Mouse (Mus musculus) adrenal gland (tissue): Measurements from ENCODE around the gene Lck.

Source experiments
- intact Hi-C: fragments of 180-260 bp; cut with DNase I; formaldehyde crosslinking; loops from one replicate; pipeline ENCODE4 v1.15.1; 2025
- long read RNA-seq, 2 experiments: library from polyadenylated mRNA; unstranded; transcript quantifications; one replicate each; pipeline ENCODE4 v2.0.0; 2020; ENCODE audit warnings: borderline replicate concordance in 1 of 2; ENCODE audit not compliant: insufficient replicate concordance in 1 of 2

Lck gene
- long read RNA-seq, experiment 1, partial matches to known transcripts = 5 of 9 reads
- long read RNA-seq, experiment 1, other reads (novel, unspliced or antisense) = 2 of 9 reads
- long read RNA-seq, experiment 2, partial matches to known transcripts = 1 of 4 reads
- long read RNA-seq, experiment 2, other reads (novel, unspliced or antisense) = 3 of 4 reads

- intact Hi-C loops = no loop called here
Measured at GRCm38 (mm10) chr4:129573430-129573829, at the start of gene Lck. Gene Lck (minus strand): TSS chr4:129573641.

GRCm38 (mm10) chr4:129622803-129623535 lies 49.5 kb upstream of the Lck start:
- intact Hi-C loops = no loop called here

GRCm38 (mm10) chr4:129622120-129622802 lies 48.8 kb upstream of the Lck start:
- intact Hi-C loops = no loop called here

- intact Hi-C loops = no loop called here
Measured at GRCm38 (mm10) chr4:129621283-129621841, 47.9 kb upstream of the Lck start.

- intact Hi-C loops = no loop called here
Measured at GRCm38 (mm10) chr4:129620419-129621282, 47.2 kb upstream of the Lck start.

GRCm38 (mm10) chr4:129618786-129619691 lies 45.6 kb upstream of the Lck start, which contains the start of gene Iqcc:
Gene Iqcc (minus strand): TSS chr4:129619099.
- intact Hi-C loops = no loop called here

- intact Hi-C loops = no loop called here
Measured at GRCm38 (mm10) chr4:129618031-129618430, 44.6 kb upstream of the Lck start.

- intact Hi-C loops = no loop called here
Measured at GRCm38 (mm10) chr4:129617121-129617641, 43.7 kb upstream of the Lck start.

GRCm38 (mm10) chr4:129616631-129617030 lies 43.2 kb upstream of the Lck start:
- intact Hi-C loops = no loop called here

GRCm38 (mm10) chr4:129615801-129616290 lies 42.4 kb upstream of the Lck start:
- intact Hi-C loops = no loop called here

GRCm38 (mm10) chr4:129614093-129614492 lies 40.7 kb upstream of the Lck start, which contains the start of gene Dcdc2b:
Gene Dcdc2b (minus strand): TSS chr4:129614257.
- intact Hi-C loops = loop anchor here (5.0 kb wide), 1 partner anchor 37 kb away; the partner anchor contains the start of gene Fam167b

GRCm38 (mm10) chr4:129610472-129610871 lies 37.0 kb upstream of the Lck start:
- intact Hi-C loops = loop anchor here (5.0 kb wide), 1 partner anchor 33 kb away; the partner anchor contains the start of gene Fam167b

- intact Hi-C loops = loop anchor here (5.0 kb wide), 1 partner anchor 33 kb away; the partner anchor contains the start of gene Fam167b
Measured at GRCm38 (mm10) chr4:129610026-129610425, 36.6 kb upstream of the Lck start.

- intact Hi-C loops = loop anchor here (10.0 kb wide), 1 partner anchor 64 kb away; the partner anchor contains the start of gene Hdac1
Measured at GRCm38 (mm10) chr4:129609139-129609631, 35.7 kb upstream of the Lck start.

GRCm38 (mm10) chr4:129608426-129609025 lies 35.1 kb upstream of the Lck start:
- intact Hi-C loops = loop anchor here (10.0 kb wide), 1 partner anchor 64 kb away; the partner anchor contains the start of gene Hdac1

GRCm38 (mm10) chr4:129600233-129601158 lies 27.1 kb upstream of the Lck start, which contains the start of the genes Eif3i and Tmem234:
Gene Eif3i (minus strand): TSS chr4:129600648.
Gene Tmem234 (plus strand): TSS chr4:129600668.
- intact Hi-C loops = loop anchor here (10.0 kb wide), 1 partner anchor 56 kb away; the partner anchor contains the start of gene Hdac1

- intact Hi-C loops = no loop called here
Measured at GRCm38 (mm10) chr4:129588865-129589264, 15.4 kb upstream of the Lck start.
